Mouse (Mus musculus) embryonic fibroblast, embryonic 13.5 days (primary cell): ENCODE results near the gene Krtap29-1. TPM values are rescaled to one million over a fixed set of nuclear protein-coding genes. Genes with fewer than 3 reads are reported as not detected.

ENCODE experiments used
- H3K27ac ChIP-seq: 2 replicates; pipeline ENCODE4 v1.5.1; 2012; ENCODE audit warnings: low read length, control low read depth, inconsistent platforms; ENCODE audit not compliant: insufficient read depth
- H3K4me1 ChIP-seq: 2 replicates; pipeline ENCODE4 v1.6.1; 2011; ENCODE audit warnings: low read length; ENCODE audit not compliant: control insufficient read depth, insufficient read depth
- H3K4me3 ChIP-seq: 2 replicates; pipeline ENCODE4 v1.5.1; 2011; ENCODE audit warnings: mild to moderate bottlenecking, control low read depth, low read length; ENCODE audit not compliant: insufficient read depth
- CTCF ChIP-seq: IDR thresholded peaks from 2 replicates; pipeline ENCODE4 v1.5.1; 2011; ENCODE audit warnings: mild to moderate bottlenecking, control low read depth, low read length, moderate library complexity, borderline replicate concordance; ENCODE audit not compliant: insufficient read depth
- POLR2A ChIP-seq: IDR thresholded peaks from 2 replicates; pipeline ENCODE4 v1.6.1; 2011; ENCODE audit warnings: low read depth, mild to moderate bottlenecking, control low read depth, low read length, moderate library complexity
- polyA plus RNA-seq: library from polyadenylated mRNA; stranded (reverse); fragments of >200 nt; gene quantifications from 2 replicates; pipeline ENCODE4 v1.2.4, GENCODE M21; 2011; ENCODE audit warnings: low read depth; ENCODE audit not compliant: missing spikeins, insufficient read length

Krtap29-1 gene
- polyA plus RNA-seq, result not detected in 2 replicates

- Histone ChIP-seq H3K27ac (no peak within 1 kb of the TSS), H3K4me3 (no peak within 1 kb of the TSS), H3K4me1 (no peaks in the 10 kb centered on the region)
- TF ChIP-seq POLR2A (no peak), CTCF (no peak)
Measured at GRCm38 (mm10) chr11:99978953-99979352, at the start of gene Krtap29-1. TSS of gene Krtap29-1 (minus strand) at chr11:99979053.

GRCm38 (mm10) chr11:100021438-100021837 lies 42.6 kb upstream of the Krtap29-1 start:
- no peak overlapping the region for H3K4me3 ChIP-seq
- H3K4me1 ChIP-seq, result no peaks in the 10 kb centered on the region
- TF ChIP-seq CTCF (no peak), POLR2A (no peak)
- no peak overlapping the region for H3K27ac ChIP-seq

GRCm38 (mm10) chr11:100019466-100019865 lies 40.6 kb upstream of the Krtap29-1 start:
- Histone ChIP-seq H3K27ac (no peak overlapping the region), H3K4me1 (no peaks in the 10 kb centered on the region), H3K4me3 (no peak overlapping the region)
- TF ChIP-seq POLR2A, result no peak
- no peak for TF ChIP-seq CTCF

GRCm38 (mm10) chr11:100016112-100016511 lies 37.3 kb upstream of the Krtap29-1 start, which contains the start of gene Krt33a:
TSS of gene Krt33a (minus strand) at chr11:100016212.
- no peak within 1 kb of the TSS for H3K27ac ChIP-seq
- H3K4me3 ChIP-seq, result no peak within 1 kb of the TSS
- no peaks in the 10 kb centered on the region for H3K4me1 ChIP-seq
- no peak for TF ChIP-seq POLR2A
- TF ChIP-seq CTCF, result no peak

GRCm38 (mm10) chr11:100013691-100014171 lies 34.9 kb upstream of the Krtap29-1 start:
- TF ChIP-seq CTCF, result no peak
- no peak for TF ChIP-seq POLR2A
- Histone ChIP-seq H3K27ac (no peak overlapping the region), H3K4me3 (no peak overlapping the region), H3K4me1 (no peaks in the 10 kb centered on the region)

GRCm38 (mm10) chr11:100010682-100011081 lies 31.8 kb upstream of the Krtap29-1 start:
- Histone ChIP-seq H3K4me3 (no peak overlapping the region), H3K27ac (no peak overlapping the region), H3K4me1 (no peaks in the 10 kb centered on the region)
- TF ChIP-seq POLR2A, result no peak
- no peak for TF ChIP-seq CTCF

GRCm38 (mm10) chr11:100008336-100008735 lies 29.5 kb upstream of the Krtap29-1 start:
- Histone ChIP-seq H3K27ac (no peak overlapping the region), H3K4me3 (no peak overlapping the region), H3K4me1 (no peaks in the 10 kb centered on the region)
- no peak for TF ChIP-seq POLR2A
- TF ChIP-seq CTCF, result no peak

- Histone ChIP-seq H3K4me1 (no peaks in the 10 kb centered on the region), H3K27ac (no peak overlapping the region), H3K4me3 (no peak overlapping the region)
- no peak for TF ChIP-seq POLR2A
- no peak for TF ChIP-seq CTCF
Measured at GRCm38 (mm10) chr11:100006624-100007023, 27.8 kb upstream of the Krtap29-1 start.

- TF ChIP-seq CTCF, result no peak
- no peak for TF ChIP-seq POLR2A
- Histone ChIP-seq H3K27ac (no peak overlapping the region), H3K4me1 (no peaks in the 10 kb centered on the region)
Measured at GRCm38 (mm10) chr11:100005905-100006304, 27.1 kb upstream of the Krtap29-1 start.

GRCm38 (mm10) chr11:100004846-100005245 lies 26.0 kb upstream of the Krtap29-1 start:
- Histone ChIP-seq H3K4me1 (no peaks in the 10 kb centered on the region), H3K27ac (no peak overlapping the region), H3K4me3 (no peak overlapping the region)
- TF ChIP-seq CTCF (peak; percentile 46; the same call in 1 of the 2 replicates), POLR2A (no peak)

More at GRCm38 (mm10) chr11:100005905-100006304, 27.1 kb upstream of the Krtap29-1 start:
- no peak overlapping the region for H3K4me3 ChIP-seq
